Mouse (Mus musculus) forebrain, embryonic 12.5 days (tissue): Measurements from ENCODE around the gene Gclc. TPM values are rescaled to one million over a fixed set of nuclear protein-coding genes. Genes with fewer than 3 reads are reported as not detected.

Experiments
- ATAC-seq: fragments of 200-750 bp; cut with Nextera tagmentation; 2 replicates; pipeline ENCODE4 v1.8.0; 2017; ENCODE audit warnings: moderate TSS enrichment; ENCODE audit not compliant: low FRiP score
- H3K27ac ChIP-seq: fragments of 300-500 bp; sonication (generic); 2 replicates; pipeline ENCODE4 v1.5.1; 2016; ENCODE audit warnings: mild to moderate bottlenecking
- H3K27me3 ChIP-seq: fragments of 300-500 bp; sonication (generic); 2 replicates; pipeline ENCODE4 v1.6.1; 2016; ENCODE audit warnings: mild to moderate bottlenecking
- H3K36me3 ChIP-seq: fragments of 300-500 bp; sonication (generic); replicated peaks from 2 replicates; pipeline ENCODE4 v1.6.1; 2016; ENCODE audit warnings: mild to moderate bottlenecking
- H3K4me1 ChIP-seq: fragments of 300-500 bp; sonication (generic); 2 replicates; pipeline ENCODE4 v1.6.1; 2016
- H3K4me2 ChIP-seq: fragments of 300-500 bp; sonication (generic); 2 replicates; pipeline ENCODE4 v1.6.1; 2016; ENCODE audit warnings: mild to moderate bottlenecking, moderate library complexity
- H3K4me3 ChIP-seq: fragments of 300-500 bp; sonication (generic); replicated peaks from 2 replicates; pipeline ENCODE4 v1.5.1; 2016; ENCODE audit warnings: mild to moderate bottlenecking
- H3K9ac ChIP-seq: fragments of 300-500 bp; sonication (generic); 2 replicates; pipeline ENCODE4 v1.6.1; 2016; ENCODE audit warnings: mild to moderate bottlenecking
- H3K9me3 ChIP-seq: fragments of 300-500 bp; sonication (generic); 2 replicates; pipeline ENCODE4 v1.6.1; 2016
- WGBS: fragments of 180-500 bp; shearing (Covaris S2); methylation state at CpG from one replicate; pipeline ENCODE4 v1.1.7; 2016; 5-methylcytosine and 5-hydroxymethylcytosine counted together
- polyA plus RNA-seq: library from polyadenylated mRNA; unstranded; fragments of >200 nt; fragmentation: Nextera tagmentation; extraction: Ambion mirVana; gene quantifications from 2 replicates; pipeline ENCODE4 v1.2.1, GENCODE M21; 2016

The Gclc gene
- polyA plus RNA-seq, 1 experiment from 2014 or later: 23.5 TPM

- Histone ChIP-seq H3K9me3 (no peaks in the 10 kb centered on the region), H3K36me3 (no peaks in the 10 kb centered on the region), H3K9ac (no peak overlapping the region), H3K4me3 (no peak overlapping the region), H3K27me3 (no peaks in the 10 kb centered on the region), H3K4me2 (no peak overlapping the region), H3K4me1 (peaks cover 3% of the 10 kb centered on the region; the same call in 1 of the 2 replicates), H3K27ac (no peak overlapping the region)
- WGBS: 84% methylated on average over 5 of the region's 5 CpGs
- no peak for ATAC-seq
Observed at GRCm38 (mm10) chr9:77838586-77838985, 84.3 kb downstream of the Gclc start.

Other genes with a start within 250 kb of the Gclc start
- gene Lrrc1, start 209.7 kb upstream of the Gclc start, polyA plus RNA-seq: 18.1 and 21.4 TPM in 2 replicates
- 0.19 and 0.24 TPM in 2 replicates for gene Klhl31, start 118.0 kb upstream of the Gclc start, polyA plus RNA-seq
- gene Elovl5, start 162.8 kb downstream of the Gclc start, polyA plus RNA-seq: 74.6 and 78.8 TPM in 2 replicates